Mouse (Mus musculus) B cell, adult 2 months (primary cell): Measurements from ENCODE around the gene Lsm3.

ENCODE experiments used
- DNase-seq, 2 experiments: peaks; one replicate each; pipeline ENCODE4 v3.0.0; 2022

Lsm3 gene

GRCm38 (mm10) chr6:91560186-91560585 is 44.5 kb downstream of the Lsm3 start:
- no peak for DNase-seq

- DNase-seq: no peak
Measured at GRCm38 (mm10) chr6:91563031-91563430, 47.3 kb downstream of the Lsm3 start.

GRCm38 (mm10) chr6:91566407-91566806 is 50.7 kb downstream of the Lsm3 start:
- DNase-seq: no peak
